16 mouse cellular contexts compared by ENCODE assay signal in genomic region chr10:82835898-82836297, GRCm38 (mm10).
"Had no signal": no experiment of that assay in that cellular context is flagged by ENCODE, and none has a peak within 500 bp of the region (broad histone marks: within the 10 kb centered on the region; RNA-seq: fewer than 3 reads in every experiment).

No protein-coding gene starts in this region.

- H3K27me3 ChIP-seq: neural tube, embryonic 13.5 days; neural tube, embryonic 15.5 days; stomach, embryonic 15.5 days had no signal

- H3K27ac ChIP-seq: neural tube, embryonic 13.5 days; neural tube, embryonic 15.5 days; stomach, embryonic 15.5 days; stomach, postnatal 0 days had no signal

- DNase-seq: retina, postnatal 1 day; right cerebral cortex, adult 18-20 months; right cerebral cortex, postnatal 14 days; right cerebral cortex, postnatal 25 days; right cerebral cortex, postnatal 4 days; spleen, adult 18-20 months; thymus, adult 18-20 months; thymus, adult 2 months; thymus, postnatal 14 days; thymus, postnatal 25 days; thymus, postnatal 36 days; thymus, postnatal 4 days had no signal

- H3K9me3 ChIP-seq: neural tube, embryonic 15.5 days; stomach, embryonic 15.5 days had no signal

- H3K4me2 ChIP-seq: neural tube, embryonic 13.5 days; neural tube, embryonic 15.5 days; stomach, embryonic 15.5 days had no signal

- H3K36me3 ChIP-seq: neural tube, embryonic 13.5 days; neural tube, embryonic 15.5 days; stomach, embryonic 15.5 days had no signal

- H3K4me3 ChIP-seq: neural tube, embryonic 13.5 days; neural tube, embryonic 15.5 days; stomach, embryonic 15.5 days had no signal

- H3K9ac ChIP-seq: neural tube, embryonic 13.5 days; neural tube, embryonic 15.5 days; stomach, embryonic 15.5 days had no signal

- H3K4me1 ChIP-seq: neural tube, embryonic 13.5 days; neural tube, embryonic 15.5 days had no signal
